Mouse (Mus musculus) kidney, embryonic 15.5 days (tissue): Measurements from ENCODE around the gene Hist1h2bj. TPM values are rescaled to one million over a fixed set of nuclear protein-coding genes. Genes with fewer than 3 reads are reported as not detected.
"Not testable (repeated sequence)": the region's sequence is repeated elsewhere in the genome, so short reads cannot be mapped to it uniquely, and the experiment has no call there.

Source experiments
- ATAC-seq: fragments of 200-750 bp; cut with Nextera tagmentation; replicated peaks from 2 replicates; pipeline ENCODE4 v1.8.0; 2017; ENCODE audit warnings: moderate TSS enrichment; ENCODE audit not compliant: low FRiP score
- H3K27ac ChIP-seq: fragments of 300-500 bp; sonication (generic); 2 replicates; pipeline ENCODE4 v1.5.1; 2015; ENCODE audit warnings: mild to moderate bottlenecking, inconsistent platforms
- H3K27me3 ChIP-seq: fragments of 300-500 bp; sonication (generic); 2 replicates; pipeline ENCODE4 v1.6.1; 2015; ENCODE audit warnings: inconsistent platforms
- H3K36me3 ChIP-seq: fragments of 300-500 bp; sonication (generic); 2 replicates; pipeline ENCODE4 v1.6.1; 2015; ENCODE audit warnings: inconsistent platforms
- H3K4me1 ChIP-seq: fragments of 300-500 bp; sonication (generic); 2 replicates; pipeline ENCODE4 v1.6.1; 2015; ENCODE audit warnings: inconsistent platforms
- H3K4me2 ChIP-seq: fragments of 300-500 bp; sonication (generic); 2 replicates; pipeline ENCODE4 v1.6.1; 2015; ENCODE audit warnings: moderate library complexity, mild to moderate bottlenecking, inconsistent platforms
- H3K4me3 ChIP-seq: fragments of 300-500 bp; sonication (generic); replicated peaks from 2 replicates; pipeline ENCODE4 v1.5.1; 2015; ENCODE audit warnings: mild to moderate bottlenecking, inconsistent platforms
- H3K9ac ChIP-seq: fragments of 300-500 bp; sonication (generic); 2 replicates; pipeline ENCODE4 v1.6.1; 2015; ENCODE audit warnings: mild to moderate bottlenecking, inconsistent platforms
- H3K9me3 ChIP-seq: fragments of 300-500 bp; sonication (generic); replicated peaks from 2 replicates; pipeline ENCODE4 v1.6.1; 2016; ENCODE audit warnings: inconsistent platforms
- WGBS: fragments of 180-500 bp; shearing (Covaris S2); methylation state at CpG from one replicate; pipeline ENCODE4 v1.1.7; 2015; ENCODE audit warnings: mixed read lengths; 5-methylcytosine and 5-hydroxymethylcytosine counted together
- polyA plus RNA-seq: library from polyadenylated mRNA; unstranded; fragments of >200 nt; fragmentation: Nextera tagmentation; extraction: Ambion mirVana; gene quantifications from 2 replicates; pipeline ENCODE4 v1.2.1, GENCODE M21; 2015

Hist1h2bj gene
- 16.8 and 19.2 TPM in 2 replicates for polyA plus RNA-seq

- Histone ChIP-seq H3K4me3 (peak within 1 kb of the TSS; percentile 44), H3K4me2 (peak within 1 kb of the TSS; percentile 68), H3K27ac (peak within 1 kb of the TSS; percentile 98), H3K9ac (peak within 1 kb of the TSS; percentile 60), H3K4me1 (peaks cover 18% of the 10 kb centered on the region)
- H3K9me3 ChIP-seq, H3K36me3 ChIP-seq, H3K27me3 ChIP-seq: not testable (repeated sequence)
- peak; percentile 93 for ATAC-seq
- WGBS = under 1% methylated on average over 45 of the region's 80 CpGs
Observed at GRCm38 (mm10) chr13:22042568-22043502, at the start of gene Hist1h2bj, which contains the start of gene Hist1h2ag. TSS of gene Hist1h2bj (plus strand) at chr13:22043214. TSS of gene Hist1h2ag (minus strand) at chr13:22042944.

GRCm38 (mm10) chr13:21993957-21994738, 48.9 kb upstream of the Hist1h2bj start:
- Histone ChIP-seq H3K36me3 (no peaks in the 10 kb centered on the region), H3K27me3 (peaks cover 70% of the 10 kb centered on the region), H3K4me1 (peaks cover 25% of the 10 kb centered on the region), H3K27ac (no peak overlapping the region), H3K9me3 (no peaks in the 10 kb centered on the region), H3K4me3 (peak overlapping the region; percentile 22), H3K9ac (no peak overlapping the region), H3K4me2 (peak overlapping the region; percentile 34)
- no peak for ATAC-seq
- 2% methylated on average over 22 of the region's 22 CpGs for WGBS

GRCm38 (mm10) chr13:21994896-21995295, 48.1 kb upstream of the Hist1h2bj start:
- Histone ChIP-seq H3K27ac (no peak overlapping the region), H3K4me3 (peak overlapping the region; percentile 41), H3K9ac (no peak overlapping the region), H3K27me3 (peaks cover 78% of the 10 kb centered on the region), H3K36me3 (no peaks in the 10 kb centered on the region), H3K4me1 (peaks cover 25% of the 10 kb centered on the region), H3K9me3 (no peaks in the 10 kb centered on the region), H3K4me2 (peak overlapping the region; percentile 62)
- 6% methylated on average over 8 of the region's 8 CpGs for WGBS
- no peak for ATAC-seq

- Histone ChIP-seq H3K4me1 (peaks cover 25% of the 10 kb centered on the region), H3K4me2 (peak overlapping the region; percentile 62), H3K9me3 (no peaks in the 10 kb centered on the region), H3K4me3 (peak overlapping the region; percentile 41), H3K27me3 (peaks cover 83% of the 10 kb centered on the region), H3K27ac (no peak overlapping the region), H3K9ac (no peak overlapping the region), H3K36me3 (no peaks in the 10 kb centered on the region)
- WGBS = under 1% methylated on average over 21 of the region's 21 CpGs
- 0 out of 2 replicates have a peak, but pooled peaks have one; percentile 66 for ATAC-seq
Observed at GRCm38 (mm10) chr13:21995331-21995914, 47.6 kb upstream of the Hist1h2bj start.

- Histone ChIP-seq H3K9ac (no peak overlapping the region), H3K9me3 (no peaks in the 10 kb centered on the region), H3K27ac (no peak overlapping the region), H3K4me3 (peak overlapping the region; percentile 41), H3K27me3 (peaks cover 88% of the 10 kb centered on the region), H3K4me2 (peak overlapping the region; percentile 62), H3K4me1 (peaks cover 25% of the 10 kb centered on the region), H3K36me3 (no peaks in the 10 kb centered on the region)
- 3% methylated on average over 12 of the region's 12 CpGs for WGBS
- ATAC-seq = no peak
Observed at GRCm38 (mm10) chr13:21996101-21996839, 46.7 kb upstream of the Hist1h2bj start.

GRCm38 (mm10) chr13:21996840-21997185, 46.2 kb upstream of the Hist1h2bj start:
- Histone ChIP-seq H3K4me1 (peaks cover 25% of the 10 kb centered on the region), H3K36me3 (no peaks in the 10 kb centered on the region), H3K27ac (no peak overlapping the region), H3K4me2 (peak overlapping the region; percentile 62), H3K9me3 (no peaks in the 10 kb centered on the region), H3K4me3 (peak overlapping the region; percentile 31), H3K27me3 (peaks cover 88% of the 10 kb centered on the region), H3K9ac (no peak overlapping the region)
- 1% methylated on average over 13 of the region's 13 CpGs for WGBS
- no peak for ATAC-seq

- H3K27me3 ChIP-seq = peaks cover 91% of the 10 kb centered on the region
- H3K4me3 ChIP-seq = peak overlapping the region; percentile 31
- no peaks in the 10 kb centered on the region for H3K9me3 ChIP-seq
- no peak overlapping the region for H3K27ac ChIP-seq
- H3K4me2 ChIP-seq = peak overlapping the region; percentile 62
- no peak for ATAC-seq
- H3K9ac ChIP-seq = no peak overlapping the region
- no peaks in the 10 kb centered on the region for H3K36me3 ChIP-seq
- 2% methylated on average over 21 of the region's 21 CpGs for WGBS
- peaks cover 25% of the 10 kb centered on the region for H3K4me1 ChIP-seq
Observed at GRCm38 (mm10) chr13:21997201-21997820, 45.7 kb upstream of the Hist1h2bj start.

- H3K9me3 ChIP-seq = no peaks in the 10 kb centered on the region
- H3K4me3 ChIP-seq = peak overlapping the region; percentile 31
- H3K36me3 ChIP-seq = no peaks in the 10 kb centered on the region
- H3K27me3 ChIP-seq = peaks cover 91% of the 10 kb centered on the region
- no peak overlapping the region for H3K9ac ChIP-seq
- H3K27ac ChIP-seq = no peak overlapping the region
- WGBS = 8% methylated on average over 4 of the region's 4 CpGs
- peaks cover 25% of the 10 kb centered on the region for H3K4me1 ChIP-seq
- no peak for ATAC-seq
- H3K4me2 ChIP-seq = no peak overlapping the region
Observed at GRCm38 (mm10) chr13:21997821-21998220, 45.2 kb upstream of the Hist1h2bj start.

- Histone ChIP-seq H3K4me1 (peaks cover 25% of the 10 kb centered on the region), H3K9ac (no peak overlapping the region), H3K27ac (no peak overlapping the region), H3K27me3 (peaks cover 94% of the 10 kb centered on the region), H3K4me2 (no peak overlapping the region), H3K36me3 (no peaks in the 10 kb centered on the region), H3K9me3 (no peaks in the 10 kb centered on the region), H3K4me3 (no peak overlapping the region)
- WGBS = 17% methylated on average over 3 of the region's 3 CpGs
- no peak for ATAC-seq
Observed at GRCm38 (mm10) chr13:21998412-21998811, 44.6 kb upstream of the Hist1h2bj start.

- H3K4me3 ChIP-seq = no peak overlapping the region
- no peaks in the 10 kb centered on the region for H3K9me3 ChIP-seq
- H3K27me3 ChIP-seq = peaks cover 97% of the 10 kb centered on the region
- H3K27ac ChIP-seq = no peak overlapping the region
- H3K9ac ChIP-seq = no peak overlapping the region
- 33% methylated on average over 4 of the region's 4 CpGs for WGBS
- peaks cover 25% of the 10 kb centered on the region for H3K4me1 ChIP-seq
- H3K4me2 ChIP-seq = no peak overlapping the region
- no peak for ATAC-seq
- no peaks in the 10 kb centered on the region for H3K36me3 ChIP-seq
Observed at GRCm38 (mm10) chr13:21999147-21999546, 43.9 kb upstream of the Hist1h2bj start.

- Histone ChIP-seq H3K27me3 (peaks cover 100% of the 10 kb centered on the region), H3K36me3 (no peaks in the 10 kb centered on the region), H3K9me3 (no peaks in the 10 kb centered on the region), H3K4me3 (no peak overlapping the region), H3K4me2 (no peak overlapping the region), H3K4me1 (peaks cover 25% of the 10 kb centered on the region), H3K27ac (no peak overlapping the region), H3K9ac (no peak overlapping the region)
- ATAC-seq = no peak
- 45% methylated on average over 2 of the region's 2 CpGs for WGBS
Observed at GRCm38 (mm10) chr13:22001346-22001745, 41.7 kb upstream of the Hist1h2bj start.
